Mouse (Mus musculus): ENCODE results near the gene Serbp1. TPM values are rescaled to one million over a fixed set of nuclear protein-coding genes. Genes with fewer than 3 reads are reported as not detected.
A peak's percentile ranks its signal among the peaks of the same experiment; 100 is the strongest.

The Serbp1 gene
- total RNA-seq, 4 experiments from 2014 or later, result 174 to 282 (median 238) TPM

DNA sequence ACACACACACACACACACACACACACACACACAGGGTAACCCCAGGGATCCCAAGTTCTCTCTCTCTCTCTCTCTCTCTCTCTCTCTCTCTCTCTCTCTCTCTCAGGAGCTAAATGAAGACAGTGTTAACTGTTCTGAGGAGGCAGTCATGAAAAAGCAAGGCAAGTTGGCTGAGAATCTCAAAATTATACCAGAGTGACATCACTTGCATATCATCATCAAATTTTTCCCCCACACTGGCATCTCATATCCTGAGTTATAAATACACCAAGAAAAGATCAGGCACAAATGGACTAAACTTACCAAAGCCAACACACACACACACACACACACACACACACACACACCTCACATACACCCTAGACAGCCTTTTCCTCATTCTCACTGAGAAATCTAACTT, 7.0 kb upstream of the Serbp1 start:
- DNase-seq (ENCODE audit: low spot score in 2 of 2), result no peak

DNA sequence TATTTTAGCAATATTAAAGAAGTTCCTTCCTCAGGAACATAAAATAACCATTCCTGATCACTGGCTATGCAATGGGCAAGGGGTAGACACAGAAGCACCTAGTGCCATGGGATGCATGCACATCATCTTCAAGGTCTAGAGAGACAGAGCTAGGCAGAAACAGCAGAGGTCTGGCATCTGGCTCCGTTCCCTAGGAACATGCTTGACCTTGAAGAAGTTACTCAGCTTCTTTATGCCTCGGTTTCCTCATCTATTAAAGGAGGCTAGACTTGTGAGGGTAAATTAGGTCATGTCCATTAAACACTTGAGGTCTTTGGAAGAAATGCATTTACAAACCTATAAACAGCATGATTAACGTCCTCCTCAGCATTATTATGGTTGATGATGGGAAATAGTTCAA, 2.3 kb upstream of the Serbp1 start:
- DNase-seq (ENCODE audit: low spot score in 2 of 2), result no peak

DNA sequence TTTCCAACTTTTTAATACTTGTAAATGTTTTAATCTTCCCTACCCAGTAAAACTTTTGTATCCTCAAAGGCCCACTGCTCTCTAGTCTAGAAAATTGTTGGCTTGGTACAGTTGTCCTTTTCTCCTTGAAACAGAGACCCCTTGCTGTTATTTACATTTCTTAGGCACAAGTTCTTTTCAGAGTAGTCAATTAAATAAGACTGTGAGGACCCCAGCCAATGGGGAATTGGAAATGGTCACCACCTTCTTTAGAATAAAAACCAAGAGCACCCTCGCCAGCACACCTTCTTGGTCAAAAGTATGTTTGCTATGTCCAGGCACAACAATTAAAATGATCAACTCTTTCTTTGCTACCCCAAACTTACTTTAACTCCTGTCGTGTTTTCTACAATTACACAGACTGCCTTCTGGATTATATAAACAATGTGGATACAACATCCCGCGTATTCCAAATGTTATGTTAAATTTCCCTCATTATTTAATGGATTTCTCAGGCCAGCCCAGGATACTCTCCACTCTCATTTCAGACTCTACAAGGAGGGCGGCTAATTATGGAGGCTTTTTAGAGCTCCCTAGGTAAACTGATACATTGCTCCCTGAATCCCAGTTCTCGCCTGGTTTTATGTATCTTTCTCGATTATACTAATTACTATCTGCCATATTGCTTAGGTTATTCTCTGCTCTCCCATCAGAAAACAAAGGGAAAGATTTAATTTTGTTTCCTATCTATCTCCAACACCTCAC, 1.3 kb upstream of the Serbp1 start:
- DNase-seq (ENCODE audit: low spot score in 2 of 2), result no peak

DNA sequence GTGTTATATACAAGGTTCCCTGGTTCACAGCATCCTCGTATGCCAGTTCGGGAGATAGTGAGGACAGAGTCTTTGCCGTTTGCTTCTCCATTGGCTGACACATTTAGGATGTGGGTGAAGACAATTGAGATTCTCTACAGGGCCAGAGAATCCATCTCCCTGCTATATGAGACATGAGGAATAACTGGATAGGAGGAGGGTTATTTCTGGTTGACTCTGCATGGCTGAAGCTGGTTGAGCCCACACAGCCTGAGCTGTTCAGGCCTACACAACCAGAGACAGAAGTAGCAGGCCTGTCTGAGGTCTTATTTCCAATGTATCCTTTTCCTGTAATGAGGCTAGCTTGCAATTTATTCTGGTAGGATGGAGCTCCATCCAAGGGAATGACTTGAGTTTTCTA, 3.3 kb downstream of the Serbp1 start:
- DNase-seq (ENCODE audit: low spot score in 2 of 2), result no peak

DNA sequence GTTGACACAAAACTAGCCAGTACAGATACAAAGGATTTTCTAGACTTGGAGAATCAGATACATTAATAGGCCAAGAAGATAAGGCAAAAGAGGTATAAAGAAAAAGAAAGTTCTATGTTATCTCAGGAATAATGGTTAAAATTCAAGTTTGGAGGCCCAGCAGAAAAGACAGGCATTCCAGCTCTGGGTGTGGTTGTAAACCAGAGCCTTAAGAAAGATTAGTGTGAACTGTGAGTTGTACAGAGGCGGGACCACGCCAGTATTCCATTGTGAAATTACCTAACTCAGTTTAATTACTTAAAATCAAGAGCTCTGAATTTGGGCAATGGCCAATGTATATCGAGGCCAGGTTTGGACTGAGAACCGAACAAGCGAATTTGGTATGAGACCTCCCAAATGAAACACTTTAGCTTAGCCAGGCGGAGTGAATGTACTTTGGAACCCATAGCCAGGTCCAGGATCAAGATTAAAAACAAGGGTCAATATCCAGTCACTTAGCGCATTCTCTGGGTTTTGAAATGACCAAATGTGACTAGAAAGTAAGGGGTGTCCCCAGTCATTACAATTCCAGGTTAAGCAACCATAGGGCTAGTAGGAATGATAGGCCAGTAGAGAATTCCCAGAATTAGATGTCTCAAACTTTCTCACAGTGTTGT, 5.9 kb downstream of the Serbp1 start:
- DNase-seq (ENCODE audit: low spot score in 2 of 2), result no peak

DNA sequence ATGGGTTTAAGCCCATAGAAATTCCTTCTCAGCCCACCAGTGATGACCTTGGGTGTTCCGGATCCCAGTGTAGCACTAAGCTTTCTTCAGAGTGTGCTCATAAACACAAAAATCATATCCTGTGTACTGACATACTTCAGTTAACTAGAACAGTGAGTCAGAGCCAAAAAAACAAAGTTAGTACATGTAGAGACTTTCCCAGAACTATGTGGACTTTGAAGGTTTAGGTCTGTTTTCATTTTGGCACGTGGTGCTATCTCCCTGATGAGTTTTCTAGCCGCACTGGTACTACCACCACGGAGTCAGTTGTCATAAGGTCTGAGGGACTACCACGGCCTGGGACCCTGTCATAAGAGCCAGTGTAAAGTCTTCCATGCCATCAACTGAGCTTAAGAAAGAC, 6.5 kb downstream of the Serbp1 start:
- no peak for DNase-seq (ENCODE audit: low spot score in 2 of 2)

DNA sequence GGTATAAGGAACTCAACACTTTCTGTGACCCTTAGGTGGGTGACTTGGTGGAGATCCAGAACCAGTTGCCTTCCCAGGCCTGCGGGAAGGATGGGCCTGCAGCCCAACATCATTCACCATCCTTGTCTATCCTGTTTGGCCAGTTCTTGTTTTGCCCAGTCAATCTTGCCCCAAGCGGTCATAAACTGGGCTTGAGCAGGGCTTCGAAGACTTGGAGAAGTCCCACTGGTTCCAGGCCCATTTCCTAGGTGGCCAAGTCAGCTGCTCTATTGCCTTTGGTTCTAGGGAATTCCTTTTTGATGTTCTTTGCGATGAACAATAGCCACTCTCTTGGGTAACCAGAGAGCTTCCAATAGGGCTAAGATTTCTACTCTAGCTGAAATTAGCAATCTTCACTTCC, 13.1 kb downstream of the Serbp1 start:
- no peak for DNase-seq (ENCODE audit: low spot score in 2 of 2)

DNA sequence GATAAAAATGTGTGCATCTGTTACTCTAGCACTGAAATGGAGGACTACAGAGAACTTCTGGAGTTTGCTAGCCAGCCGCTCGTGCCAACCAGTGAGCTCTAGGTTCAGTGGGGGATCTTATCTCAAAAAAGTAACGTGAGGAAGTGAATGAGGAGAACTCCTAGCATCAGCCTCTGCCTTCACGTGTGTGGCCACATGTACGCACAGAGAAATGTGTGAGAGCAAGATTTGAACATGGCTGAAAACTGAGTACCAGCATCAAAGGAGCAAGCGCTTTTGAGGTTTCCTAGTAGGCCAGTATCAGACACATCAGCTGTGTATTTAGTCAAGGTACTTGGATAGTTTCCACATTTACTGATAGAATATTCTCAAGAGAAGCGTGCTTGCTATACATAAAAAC, 27.0 kb downstream of the Serbp1 start:
- DNase-seq (ENCODE audit: low spot score in 2 of 2), result no peak

DNA sequence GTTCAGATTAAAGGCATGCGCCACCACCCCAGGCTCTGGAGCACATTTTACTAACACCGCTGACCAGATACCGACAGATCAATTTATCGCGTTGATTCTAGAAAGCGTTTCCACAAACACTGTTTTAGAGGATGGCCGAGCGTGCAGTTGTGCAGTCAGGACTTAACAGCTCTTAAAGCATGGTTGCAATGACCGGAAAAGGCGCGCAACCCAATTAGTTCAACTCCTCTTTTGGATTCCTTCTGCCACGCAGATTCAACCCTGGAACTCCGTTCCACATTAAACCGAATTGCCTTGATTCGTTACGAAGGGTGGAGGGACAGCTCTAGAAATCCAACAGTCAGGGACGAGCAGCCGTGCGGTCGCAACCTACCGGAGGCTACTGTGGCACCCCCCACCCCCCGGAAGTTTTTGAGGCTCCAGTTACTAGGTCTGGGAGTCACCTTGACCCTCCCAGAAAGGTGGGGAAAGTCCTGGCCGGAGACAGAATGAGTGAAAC, 28.2 kb downstream of the Serbp1 start:
- DNase-seq (ENCODE audit: low spot score in 2 of 2), result no peak

DNA sequence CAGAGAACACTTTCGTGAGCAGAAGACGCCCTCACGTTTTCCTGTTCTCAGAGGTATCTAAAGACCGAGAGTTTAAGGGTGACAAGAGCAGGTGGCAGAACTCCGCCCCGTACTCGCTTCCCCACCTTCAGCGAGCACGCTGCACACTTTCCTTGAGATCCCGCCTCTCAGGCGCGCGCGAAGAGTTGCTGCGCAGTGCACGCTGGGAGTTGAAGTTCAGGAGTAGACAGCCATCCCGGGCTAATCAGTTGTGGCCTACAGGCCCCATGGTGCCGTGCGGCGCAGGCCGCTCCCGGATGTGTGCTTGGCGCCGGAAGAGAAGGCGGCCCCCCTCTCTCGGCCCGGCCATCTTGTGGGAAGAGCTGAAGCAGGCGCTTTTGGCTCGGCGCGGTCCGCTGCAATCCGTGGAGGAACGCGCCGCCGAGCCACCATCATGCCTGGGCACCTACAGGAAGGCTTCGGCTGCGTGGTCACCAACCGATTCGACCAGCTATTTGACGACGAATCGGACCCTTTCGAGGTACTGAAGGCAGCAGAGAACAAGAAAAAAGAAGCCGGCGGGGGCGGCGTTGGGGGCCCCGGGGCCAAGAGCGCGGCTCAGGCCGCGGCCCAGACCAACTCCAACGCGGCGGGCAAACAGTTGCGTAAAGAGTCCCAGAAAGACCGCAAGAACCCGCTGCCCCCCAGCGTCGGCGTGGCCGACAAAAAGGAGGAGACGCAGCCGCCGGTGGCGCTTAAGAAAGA, 28.9 kb downstream of the Serbp1 start:
- peak; percentile 94 to 96 for DNase-seq (ENCODE audit: low spot score in 2 of 2)

DNA sequence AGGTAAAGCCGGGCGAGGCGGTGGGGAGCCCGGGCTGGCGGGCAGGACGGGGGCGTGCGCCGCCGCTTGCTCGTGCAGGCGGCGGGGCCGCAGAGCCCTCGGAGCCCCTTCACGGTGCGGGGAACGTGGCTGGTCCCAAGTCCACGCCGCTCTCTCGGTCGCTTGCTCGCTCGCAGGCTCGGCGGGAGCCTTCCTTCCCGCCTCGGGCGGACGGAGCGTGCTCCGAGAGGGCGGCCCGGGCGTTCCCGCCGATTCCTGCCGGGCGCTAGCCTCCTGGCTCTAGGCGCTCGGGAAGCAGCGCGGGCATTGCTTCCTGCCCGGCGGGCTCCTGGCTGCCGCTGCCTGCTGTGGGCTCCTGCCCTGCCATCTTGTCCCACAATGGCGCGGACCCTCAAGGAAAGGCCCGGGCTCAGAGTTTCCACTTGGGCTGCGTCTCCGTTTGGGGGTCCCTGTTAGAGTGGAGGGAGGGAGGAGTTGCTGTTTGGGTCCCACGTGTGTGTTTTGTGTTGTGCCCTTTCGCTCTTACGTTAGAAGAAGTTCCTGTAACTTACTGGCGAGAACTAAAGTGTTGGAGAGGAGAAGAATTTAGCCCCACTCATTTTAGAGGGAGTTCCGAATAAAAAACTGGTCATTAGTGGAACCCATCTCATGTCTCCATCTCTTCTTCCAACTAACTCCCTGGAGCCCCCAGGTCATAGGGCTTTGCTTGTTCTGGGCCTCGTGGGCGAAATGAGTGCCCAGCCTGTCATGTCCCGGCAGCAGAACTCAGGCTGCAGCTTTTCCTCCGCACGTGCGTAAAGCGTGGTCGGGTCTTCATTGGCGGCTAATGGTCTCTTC, 29.6 kb downstream of the Serbp1 start:
- peak; percentile 12 to 23 for DNase-seq (ENCODE audit: low spot score in 2 of 2)

DNA sequence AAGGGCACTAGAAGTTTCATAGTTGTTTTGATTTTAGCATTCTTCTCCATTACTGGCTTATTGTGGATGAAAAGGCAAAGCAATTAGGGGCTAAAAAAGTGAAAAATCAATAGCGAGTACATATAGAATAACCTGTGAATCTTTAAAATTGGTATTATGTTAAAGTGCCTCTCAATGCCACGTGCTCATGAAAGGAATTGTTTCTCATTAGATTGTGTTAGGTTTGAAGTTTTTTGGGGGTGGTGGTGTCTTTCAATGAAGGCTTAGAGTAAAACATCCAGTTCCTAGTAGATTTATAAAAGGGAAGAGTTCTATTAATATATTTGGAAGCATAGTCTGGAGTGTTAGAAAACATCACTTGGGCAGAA, 30.3 kb downstream of the Serbp1 start:
- no peak for DNase-seq (ENCODE audit: low spot score in 2 of 2)

DNA sequence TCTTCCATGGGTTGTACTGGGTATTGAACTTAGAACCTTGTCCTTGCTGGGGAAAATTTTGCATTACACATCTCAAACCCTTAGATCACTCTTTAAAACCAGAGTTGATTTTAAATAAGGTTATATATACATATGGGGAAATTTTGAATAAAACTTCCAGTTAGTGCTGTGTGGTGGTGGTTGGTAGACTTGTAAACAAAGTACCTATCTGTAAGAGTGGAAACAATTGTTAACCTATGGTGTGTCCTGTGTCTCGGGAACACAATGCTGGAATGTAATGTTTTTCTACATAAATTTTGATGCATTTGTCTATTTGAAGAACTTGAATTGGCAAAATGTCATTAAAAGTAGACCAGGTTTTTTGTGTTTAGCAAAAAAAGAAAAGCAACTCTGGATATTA, 31.0 kb downstream of the Serbp1 start:
- no peak for DNase-seq (ENCODE audit: low spot score in 2 of 2)

DNA sequence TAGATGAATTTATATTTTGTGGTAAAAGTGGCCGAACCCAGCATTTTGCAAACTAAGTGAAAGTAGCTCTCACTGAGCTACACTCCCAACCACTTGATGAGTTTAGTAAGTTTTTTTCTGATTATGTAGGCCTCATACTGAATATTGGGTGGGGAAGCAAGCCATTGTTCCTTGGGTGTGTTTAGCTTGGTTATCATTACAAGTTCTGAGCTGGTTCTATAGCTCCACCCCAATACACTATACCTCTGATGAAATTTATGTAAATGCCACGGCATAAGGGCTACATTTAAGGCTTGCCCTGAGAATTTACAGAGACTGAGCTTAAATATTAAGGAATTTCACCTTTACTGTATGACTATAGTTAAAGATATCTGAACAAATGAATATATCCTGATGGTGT, 31.5 kb downstream of the Serbp1 start:
- DNase-seq (ENCODE audit: low spot score in 2 of 2), result no peak

DNA sequence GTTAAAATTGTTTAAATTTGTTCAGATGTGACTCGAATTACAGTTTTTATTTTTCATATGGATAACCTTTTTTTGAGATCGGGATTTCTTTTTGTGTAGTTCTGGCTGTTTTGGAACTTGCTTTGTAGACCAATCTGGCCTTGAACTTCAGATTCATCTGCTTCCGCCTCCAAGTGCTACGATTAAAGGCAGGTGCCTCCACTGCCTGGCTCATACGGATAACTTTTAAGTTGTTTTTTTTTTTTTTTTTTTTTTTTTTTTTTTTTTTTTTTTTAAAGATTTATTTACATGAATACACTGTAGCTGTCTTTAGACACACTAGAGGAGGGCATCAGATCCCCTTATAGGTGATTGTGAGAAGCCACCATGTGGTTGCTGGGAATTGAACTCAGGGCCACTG, 40.0 kb downstream of the Serbp1 start:
- no peak for DNase-seq (ENCODE audit: low spot score in 2 of 2)

DNA sequence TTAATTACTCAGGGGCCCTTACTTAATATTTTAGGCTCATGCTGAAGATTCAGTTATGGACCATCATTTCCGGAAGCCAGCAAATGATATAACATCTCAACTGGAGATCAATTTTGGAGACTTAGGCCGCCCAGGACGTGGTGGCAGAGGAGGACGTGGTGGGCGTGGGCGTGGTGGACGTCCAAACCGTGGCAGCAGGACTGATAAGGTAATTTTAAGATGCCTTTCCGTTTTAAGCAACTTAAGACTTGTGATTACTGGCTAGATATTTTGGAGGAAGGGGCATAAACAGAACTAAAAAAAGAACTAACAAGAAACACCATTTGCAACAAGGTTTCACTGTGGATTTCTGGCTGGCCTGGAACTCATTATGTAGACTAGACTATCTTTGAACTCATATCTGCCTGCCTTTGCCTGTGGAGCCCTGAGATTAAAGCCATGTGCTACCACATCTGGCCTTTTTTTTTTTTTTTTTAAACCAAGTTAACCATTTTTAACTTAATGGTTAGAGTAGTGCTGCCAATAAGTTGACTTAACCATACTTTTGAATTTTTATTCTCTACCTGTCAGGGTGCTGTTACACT, 43.7 kb downstream of the Serbp1 start:
- DNase-seq (ENCODE audit: low spot score in 2 of 2), result no peak

DNA sequence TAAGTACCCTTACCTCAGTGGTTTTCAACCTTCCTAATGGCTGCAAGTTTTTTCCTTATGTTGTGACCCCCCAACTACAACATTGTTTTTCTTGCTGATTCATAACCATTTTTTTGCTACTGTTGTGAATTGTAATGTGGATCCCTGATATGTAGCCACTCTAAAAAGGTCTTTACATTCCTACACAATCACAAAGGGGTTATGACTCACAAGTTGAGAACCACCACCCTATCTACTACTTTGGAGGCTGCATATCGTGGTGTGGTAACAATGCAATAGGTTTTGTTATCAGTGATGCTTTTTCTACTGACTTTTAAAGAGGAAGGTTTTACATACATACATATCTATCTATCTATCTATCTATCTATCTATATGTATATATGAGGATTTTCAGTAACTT, 44.9 kb downstream of the Serbp1 start:
- DNase-seq (ENCODE audit: low spot score in 2 of 2), result no peak

DNA sequence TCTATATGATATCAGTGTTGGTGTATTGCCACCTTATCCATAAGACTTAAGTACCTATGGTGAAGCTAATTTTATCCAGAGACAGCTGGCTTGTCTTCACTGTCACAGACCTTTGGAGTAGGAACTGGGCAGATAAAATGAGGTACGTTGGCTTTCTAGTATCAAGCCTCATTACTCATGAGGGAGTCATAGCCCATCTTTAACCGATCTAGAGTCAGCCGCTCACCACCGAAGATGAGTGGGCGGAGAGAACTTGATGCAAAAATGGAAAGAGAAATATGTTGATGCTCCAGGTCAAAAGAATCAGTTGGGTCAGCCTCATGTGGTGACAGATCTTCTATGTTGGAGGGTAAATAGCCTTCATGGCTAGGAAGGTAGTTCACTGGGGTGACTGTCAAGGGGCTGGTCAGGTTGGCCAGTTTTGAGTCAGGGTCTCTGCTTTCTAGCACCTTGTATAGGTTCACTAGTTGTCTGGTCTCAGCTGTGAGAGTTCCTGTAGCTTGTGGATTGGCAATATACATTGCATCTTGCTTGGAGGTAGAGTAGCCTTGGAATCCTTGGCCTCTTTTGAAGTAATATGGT, 54.2 kb downstream of the Serbp1 start:
- no peak for DNase-seq (ENCODE audit: low spot score in 2 of 2)

DNA sequence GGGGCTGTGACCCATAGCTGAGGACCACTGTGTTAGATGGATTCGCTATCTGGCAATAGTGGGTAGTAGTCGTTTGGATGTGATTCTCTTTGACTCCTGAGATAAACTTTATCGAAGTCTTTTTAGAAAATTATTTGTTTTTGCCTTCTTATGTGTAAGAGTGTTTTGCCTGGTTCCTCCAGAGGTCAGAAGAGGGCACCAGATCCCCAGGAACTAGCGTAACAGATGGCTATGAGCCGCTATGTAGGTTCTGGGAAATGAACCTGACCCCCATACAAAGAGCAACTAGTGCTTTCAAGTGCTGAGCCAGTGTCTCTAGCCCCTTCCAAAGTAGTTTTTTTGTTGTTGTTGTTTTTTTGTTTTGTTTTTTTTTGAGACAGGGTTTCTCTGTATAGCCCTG, 58.1 kb downstream of the Serbp1 start:
- no peak for DNase-seq (ENCODE audit: low spot score in 2 of 2)

DNA sequence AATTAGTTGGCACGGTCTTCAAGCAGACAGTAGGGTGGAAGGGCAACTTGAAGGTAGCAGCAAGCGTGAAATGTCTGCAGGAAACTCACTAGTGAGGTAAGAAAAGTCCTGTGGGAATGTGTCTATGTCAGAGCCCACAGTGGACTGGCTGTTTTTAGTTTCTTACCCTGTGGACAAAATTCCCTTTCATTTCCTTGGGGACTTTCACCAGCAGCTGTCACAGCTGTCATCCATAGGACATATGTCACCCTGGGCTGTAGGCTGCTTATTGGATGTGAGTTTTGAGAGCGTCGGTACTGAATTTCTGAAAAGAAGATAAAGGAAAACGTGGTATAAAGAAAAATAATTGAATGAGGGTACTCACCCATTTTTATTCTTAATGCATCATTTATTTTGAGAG, 60.8 kb downstream of the Serbp1 start:
- no peak for DNase-seq (ENCODE audit: low spot score in 2 of 2)

DNA sequence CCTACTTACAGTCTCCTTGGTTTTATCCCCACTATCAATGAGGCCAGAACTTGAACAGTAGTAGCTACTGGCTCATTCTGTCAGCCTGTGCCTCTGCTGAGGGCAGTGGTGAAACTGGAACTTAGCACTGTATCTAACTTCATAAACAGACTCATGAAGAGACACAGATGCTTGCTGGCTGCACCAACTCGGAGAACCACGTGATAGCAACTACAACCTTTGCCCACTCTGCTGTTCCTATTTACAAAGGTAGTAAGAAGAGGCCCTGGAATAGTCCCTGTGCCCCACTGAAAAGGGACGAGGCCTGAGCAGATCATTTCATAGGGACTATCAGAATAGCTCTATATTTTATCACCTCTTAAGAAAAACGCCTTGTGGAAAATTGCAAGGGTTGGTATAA, 62.3 kb downstream of the Serbp1 start:
- peak in 1 of 2 experiments; percentile 6 for DNase-seq (ENCODE audit: low spot score in 2 of 2)

All from gastrocnemius, adult 8-10 months (tissue).